Mouse (Mus musculus): ENCODE data around the gene Orc1. TPM values are rescaled to one million over a fixed set of nuclear protein-coding genes. Genes with fewer than 3 reads are reported as not detected.

The Orc1 gene
- polyA plus RNA-seq, 1 experiment = 1.6 TPM

- TF ChIP-seq CTCF (IDR thresholded peaks at IDR 0.05; ENCODE audit: borderline replicate concordance, extremely low read depth, insufficient read depth, insufficient read length) (no peak), POLR2A (IDR thresholded peaks at IDR 0.05; ENCODE audit: borderline replicate concordance, extremely low read depth, insufficient read depth, insufficient read length, poor library complexity, severe bottlenecking) (no peak)
- DNase-seq (ENCODE audit: low read depth) = no peak
Measured at GRCm38 (mm10) chr4:108637721-108638120, 58.5 kb downstream of the Orc1 start.

- TF ChIP-seq POLR2A (IDR thresholded peaks at IDR 0.05; ENCODE audit: borderline replicate concordance, extremely low read depth, insufficient read depth, insufficient read length, poor library complexity, severe bottlenecking) = no peak
- TF ChIP-seq CTCF (IDR thresholded peaks at IDR 0.05; ENCODE audit: borderline replicate concordance, extremely low read depth, insufficient read depth, insufficient read length) = no peak
- DNase-seq (ENCODE audit: low read depth) = no peak
Measured at GRCm38 (mm10) chr4:108638752-108639151, 59.5 kb downstream of the Orc1 start.

GRCm38 (mm10) chr4:108664407-108664806, 85.2 kb downstream of the Orc1 start:
- peak; percentile 41 for DNase-seq (ENCODE audit: low read depth)

More at GRCm38 (mm10) chr4:108664407-108664806, 85.2 kb downstream of the Orc1 start:
- peak; percentile 50; the same call in 1 of the 2 replicates for TF ChIP-seq CTCF (IDR thresholded peaks at IDR 0.05; ENCODE audit: borderline replicate concordance, extremely low read depth, insufficient read depth, insufficient read length)
- no peak for TF ChIP-seq POLR2A (IDR thresholded peaks at IDR 0.05; ENCODE audit: borderline replicate concordance, extremely low read depth, insufficient read depth, insufficient read length, poor library complexity, severe bottlenecking)

Other genes starting within 250 kb of the Orc1 start
- 4.7 and 6.1 TPM in 2 replicates for gene Shisal2a, start 196.1 kb upstream of the Orc1 start, polyA plus RNA-seq (2012; rRNA removed)
- 24.7 and 27.2 TPM in 2 replicates for gene Gpx7, start 172.5 kb upstream of the Orc1 start, polyA plus RNA-seq (2012; rRNA removed)
- gene Tut4, start 120.0 kb upstream of the Orc1 start, polyA plus RNA-seq (2012; rRNA removed) = 158 and 180 TPM in 2 replicates
- 45.4 and 46.6 TPM in 2 replicates for gene Prpf38a, start 87 bp upstream of the Orc1 start, polyA plus RNA-seq (2012; rRNA removed)
- gene Cc2d1b, start 40.5 kb downstream of the Orc1 start, polyA plus RNA-seq (2012; rRNA removed) = 50.4 and 52.8 TPM in 2 replicates
- gene 3110021N24Rik, start 140.2 kb downstream of the Orc1 start, polyA plus RNA-seq (2012; rRNA removed) = 0.09 and 0.11 TPM in 2 replicates
- gene Zfyve9, start 201.4 kb downstream of the Orc1 start, polyA plus RNA-seq (2012; rRNA removed) = 7.3 and 15.2 TPM in 2 replicates